Mouse (Mus musculus): Measurements from ENCODE around the gene Rsu1.

- TF ChIP-seq CTCF (conservative IDR thresholded peaks at IDR 0.05; ENCODE audit: insufficient read depth, insufficient read length, low read depth, low read length) (no peak), POLR2A (IDR thresholded peaks at IDR 0.05; ENCODE audit: low read depth, low read length) (no peak)
These were observed 479 bp downstream of the Rsu1 start for GRCm38 (mm10) chr2:13270736-13271135.
